Mouse (Mus musculus) forebrain, embryonic 12.5 days (tissue): ENCODE measurements around the gene Taar5. TPM values are rescaled to one million over a fixed set of nuclear protein-coding genes. Genes with fewer than 3 reads are reported as not detected.

Experiments
- polyA plus RNA-seq: library from polyadenylated mRNA; unstranded; fragments of >200 nt; fragmentation: Nextera tagmentation; extraction: Ambion mirVana; gene quantifications from 2 replicates; pipeline ENCODE4 v1.2.1, GENCODE M21; 2016

Taar5 gene
- polyA plus RNA-seq, 1 experiment from 2014 or later = not detected

Other genes starting within 250 kb of the Taar5 start
- 117 and 131 TPM in 2 replicates for gene Rps12, start 183.4 kb upstream of the Taar5 start, polyA plus RNA-seq
- 16.6 and 17.2 TPM in 2 replicates for gene Slc18b1, start 173.7 kb upstream of the Taar5 start, polyA plus RNA-seq
- gene Vnn3, start 119.2 kb upstream of the Taar5 start, polyA plus RNA-seq = not detected in 2 replicates
- 0.63 and 0.65 TPM in 2 replicates for gene Vnn1, start 76.0 kb upstream of the Taar5 start, polyA plus RNA-seq
- gene Taar1, start 50.4 kb upstream of the Taar5 start, polyA plus RNA-seq = not detected in 2 replicates
- gene Taar2, start 32.1 kb upstream of the Taar5 start, polyA plus RNA-seq = not detected in 2 replicates
- not detected in 2 replicates for gene Taar3, start 21.1 kb upstream of the Taar5 start, polyA plus RNA-seq
- not detected in 2 replicates for gene Taar4, start 10.2 kb upstream of the Taar5 start, polyA plus RNA-seq
- gene Taar6, start 14.9 kb downstream of the Taar5 start, polyA plus RNA-seq = not detected in 2 replicates
- gene Taar7a, start 22.8 kb downstream of the Taar5 start, polyA plus RNA-seq = not detected in 2 replicates
- not detected in 2 replicates for gene Taar7b, start 29.2 kb downstream of the Taar5 start, polyA plus RNA-seq
- gene Taar7d, start 56.5 kb downstream of the Taar5 start, polyA plus RNA-seq = not detected in 2 replicates
- not detected in 2 replicates for gene Taar7e, start 66.9 kb downstream of the Taar5 start, polyA plus RNA-seq
- gene Taar7f, start 78.8 kb downstream of the Taar5 start, polyA plus RNA-seq = not detected in 2 replicates
- not detected in 2 replicates for gene Taar8a, start 105.8 kb downstream of the Taar5 start, polyA plus RNA-seq
- gene Taar8b, start 121.6 kb downstream of the Taar5 start, polyA plus RNA-seq = not detected in 2 replicates
- not detected in 2 replicates for gene Taar8c, start 131.2 kb downstream of the Taar5 start, polyA plus RNA-seq
- not detected in 2 replicates for gene Taar9, start 138.8 kb downstream of the Taar5 start, polyA plus RNA-seq
- 115 and 121 TPM in 2 replicates for gene Stx7, start 178.6 kb downstream of the Taar5 start, polyA plus RNA-seq